Mouse (Mus musculus) adrenal gland, postnatal 14 days (tissue): ENCODE results near the gene Clec3b. TPM values are rescaled to one million over a fixed set of nuclear protein-coding genes. Genes with fewer than 3 reads are reported as not detected.

Experiments
- DNase-seq: peaks from one replicate; pipeline ENCODE4 v3.0.0; 2021; ENCODE audit warnings: mixed read lengths
- total RNA-seq: library from RNA; stranded (reverse); gene quantifications from 2 replicates; pipeline ENCODE4 v1.2.3, GENCODE M21; 2021

The Clec3b gene
- total RNA-seq, 1 experiment from 2014 or later = 41.7 TPM

DNA sequence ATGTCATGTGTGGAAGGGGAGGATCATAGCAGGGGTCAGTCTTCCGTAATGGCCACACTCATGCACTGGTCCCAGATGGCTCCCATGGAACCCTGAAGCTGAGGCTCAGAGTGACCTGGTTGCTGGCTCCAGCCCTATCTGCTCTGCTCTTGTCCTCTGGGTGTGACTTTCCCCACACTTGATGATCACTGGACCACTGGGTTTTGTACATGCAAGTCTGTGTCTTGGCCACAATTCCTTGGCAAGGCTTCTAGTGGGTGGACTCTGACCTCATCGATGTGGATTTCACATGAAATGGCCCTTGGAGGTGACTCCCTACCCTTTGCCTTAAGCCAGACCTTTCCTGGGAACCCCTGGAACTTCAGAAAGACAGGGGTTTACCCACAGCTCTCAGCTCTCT is 2.4 kb downstream of the Clec3b start:
- no peak for DNase-seq

DNA sequence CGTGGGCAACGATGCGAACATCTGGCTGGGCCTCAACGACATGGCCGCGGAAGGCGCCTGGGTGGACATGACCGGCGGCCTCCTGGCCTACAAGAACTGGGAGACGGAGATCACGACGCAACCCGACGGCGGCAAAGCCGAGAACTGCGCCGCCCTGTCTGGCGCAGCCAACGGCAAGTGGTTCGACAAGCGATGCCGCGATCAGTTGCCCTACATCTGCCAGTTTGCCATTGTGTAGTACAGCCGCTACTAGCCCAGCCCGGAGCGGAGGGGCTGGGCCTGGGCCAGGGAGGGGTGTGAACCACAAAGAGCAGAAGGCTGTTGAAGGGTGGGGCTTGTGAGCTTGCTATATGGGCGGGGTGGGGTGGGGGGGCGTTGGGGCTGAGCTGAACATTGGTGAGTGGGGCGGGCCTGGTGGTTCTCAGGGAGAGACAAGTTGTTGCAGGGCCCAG is 6.2 kb downstream of the Clec3b start:
- DNase-seq = peak; percentile 80

DNA sequence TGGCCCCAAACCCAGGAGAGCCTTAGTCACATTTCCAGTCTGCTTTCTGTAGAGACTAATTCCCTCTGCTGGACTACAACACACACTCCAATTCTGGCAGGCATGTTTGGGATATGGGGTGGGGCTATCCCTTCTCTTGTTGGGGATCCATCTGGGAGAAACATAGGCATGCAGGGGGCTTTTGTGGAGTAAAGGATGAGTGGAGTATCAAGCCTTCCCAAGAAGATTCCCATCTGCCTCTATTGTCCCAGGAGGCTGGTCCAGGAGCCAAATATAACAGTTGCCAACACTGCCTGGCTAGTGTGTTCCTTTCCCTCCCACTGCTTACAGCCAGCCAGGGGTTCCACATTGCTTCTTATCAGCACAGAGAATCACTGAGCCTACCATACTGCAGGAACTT is 7.0 kb downstream of the Clec3b start:
- DNase-seq = peak; percentile 31

DNA sequence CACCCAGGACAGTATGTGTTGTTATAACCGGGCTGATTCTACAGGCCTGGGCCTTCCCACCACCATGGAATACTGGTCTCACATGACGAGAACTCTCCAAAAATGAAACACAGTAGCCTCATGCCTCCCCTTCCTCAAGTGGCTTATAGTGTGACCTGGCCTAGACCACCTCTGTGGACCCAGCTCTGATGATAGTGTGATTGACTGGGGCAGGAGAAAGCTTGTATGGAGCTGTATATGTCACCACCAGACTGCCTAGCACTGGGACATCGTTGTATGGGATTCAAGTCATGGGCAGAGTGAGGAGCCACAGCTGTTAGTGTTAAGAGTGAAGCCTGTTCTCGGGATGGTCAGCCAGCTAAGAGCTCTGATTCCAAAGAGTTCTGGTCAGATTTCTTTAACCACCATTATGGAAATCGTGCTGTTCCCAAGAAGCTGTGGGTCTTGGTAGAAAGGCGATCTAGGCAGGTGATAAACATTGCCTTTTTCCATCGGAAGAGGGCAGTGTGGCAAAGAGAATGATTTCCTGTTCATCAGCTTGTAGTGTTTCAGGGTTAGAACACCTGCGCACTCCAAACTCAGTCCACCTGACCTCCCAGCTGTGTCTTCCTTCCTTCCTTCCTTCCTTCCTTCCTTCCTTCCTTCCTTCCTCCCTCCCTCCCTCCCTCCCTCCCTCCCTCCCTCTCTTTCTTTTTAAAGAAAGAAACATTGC is 7.5 kb downstream of the Clec3b start:
- DNase-seq = peak; percentile 22

DNA sequence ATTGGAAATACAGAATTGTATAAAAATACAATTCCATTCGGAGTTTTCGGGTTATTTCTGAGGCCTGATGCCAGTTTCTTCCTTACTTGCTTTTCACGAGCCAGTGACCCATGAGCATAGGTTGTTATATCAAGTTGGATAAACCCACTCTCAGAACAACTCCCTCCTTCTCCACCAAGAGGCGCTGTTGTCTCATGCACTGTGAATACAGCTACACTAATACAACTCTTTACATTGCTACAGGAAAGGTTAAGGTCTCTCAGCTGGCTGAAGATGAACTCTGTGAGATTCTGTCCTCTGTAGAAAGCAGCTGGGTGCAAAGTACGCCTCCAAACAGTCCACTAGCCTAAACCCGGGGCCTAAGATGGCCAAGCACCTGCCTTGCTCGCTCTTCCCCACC is 8.6 kb downstream of the Clec3b start:
- DNase-seq = peak; percentile 82

DNA sequence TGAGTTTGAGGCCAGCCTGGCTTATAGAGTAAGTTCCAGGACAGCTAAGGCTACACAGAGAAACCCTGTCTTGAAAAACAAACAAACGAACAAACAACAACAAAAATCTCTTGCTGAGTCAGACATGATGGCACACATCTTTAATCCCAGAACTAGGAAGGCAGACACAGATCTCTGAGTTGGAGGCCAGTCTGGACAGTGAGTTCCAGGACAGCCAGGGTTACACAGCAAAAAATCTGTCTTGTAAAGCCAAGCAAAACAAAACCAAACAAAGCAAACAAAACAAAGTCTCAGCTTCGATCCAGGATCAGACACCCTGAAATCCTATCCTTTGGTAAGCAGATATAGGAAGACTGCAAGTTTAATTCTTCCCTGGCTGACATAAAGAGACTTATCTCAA is 11.0 kb downstream of the Clec3b start:
- DNase-seq = no peak

DNA sequence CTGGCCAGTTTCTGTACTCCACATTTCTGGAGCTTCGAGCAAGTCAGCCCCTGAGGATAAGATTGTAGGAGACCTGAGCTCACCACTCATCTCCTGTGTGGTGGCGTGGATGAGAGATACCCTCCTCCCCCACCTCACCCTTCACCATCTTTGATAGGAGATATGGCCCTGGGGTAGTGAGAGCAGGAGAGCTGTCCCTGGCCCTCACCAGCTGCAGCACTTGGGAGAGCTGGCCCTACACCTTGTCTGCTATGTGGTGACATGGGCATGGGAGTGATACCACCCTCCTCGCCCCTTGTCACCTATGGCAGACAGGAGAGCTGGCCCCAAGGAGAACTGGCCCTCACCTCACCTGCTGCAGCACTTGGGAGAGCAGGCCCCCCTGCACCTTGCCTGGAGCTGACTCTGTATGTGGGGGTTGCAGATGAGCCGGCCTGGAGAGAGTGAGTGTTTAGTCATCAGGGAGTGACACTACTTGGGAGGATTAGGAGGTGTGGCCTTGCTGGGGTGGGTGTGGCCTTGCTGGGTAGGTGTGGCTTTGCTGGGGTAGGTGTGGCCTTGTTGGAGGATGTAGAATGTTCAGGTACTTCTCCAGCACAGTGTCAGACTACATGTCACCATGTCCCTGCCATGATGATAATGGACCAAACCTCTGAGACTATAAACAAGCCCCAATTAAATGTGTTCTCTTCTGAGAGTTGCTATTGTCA is 12.4 kb downstream of the Clec3b start:
- DNase-seq = no peak

DNA sequence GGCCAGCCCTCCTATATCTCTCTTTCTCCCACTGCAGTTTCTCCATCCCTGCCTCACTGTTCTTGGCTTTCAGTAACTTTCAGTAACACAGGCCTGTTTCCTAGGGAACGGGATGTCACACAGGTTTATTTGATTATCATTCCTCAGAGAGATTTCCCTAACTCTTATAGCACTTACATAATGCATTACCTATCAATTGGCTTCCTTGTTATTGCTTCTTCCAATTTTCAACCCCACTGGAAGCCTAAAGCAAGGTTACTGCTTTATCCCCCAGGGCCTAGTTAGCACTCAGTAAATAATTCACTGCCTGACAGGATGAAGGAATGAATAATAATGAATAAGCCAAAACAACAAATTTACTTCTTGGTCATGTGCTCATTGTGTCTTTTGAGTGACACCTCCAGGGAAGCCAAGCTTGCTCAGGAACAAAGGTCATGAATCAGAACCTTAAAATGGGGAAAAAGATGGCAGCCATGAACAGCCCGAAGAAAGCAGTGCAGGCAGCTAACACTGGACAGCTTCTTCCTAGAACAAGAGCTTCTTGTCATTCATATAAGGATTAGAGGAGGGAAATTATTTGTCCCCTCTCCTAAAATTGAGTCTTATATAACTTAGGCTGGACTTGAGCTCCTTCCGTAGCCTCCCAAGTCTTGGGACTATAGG is 15.2 kb downstream of the Clec3b start:
- no peak for DNase-seq

DNA sequence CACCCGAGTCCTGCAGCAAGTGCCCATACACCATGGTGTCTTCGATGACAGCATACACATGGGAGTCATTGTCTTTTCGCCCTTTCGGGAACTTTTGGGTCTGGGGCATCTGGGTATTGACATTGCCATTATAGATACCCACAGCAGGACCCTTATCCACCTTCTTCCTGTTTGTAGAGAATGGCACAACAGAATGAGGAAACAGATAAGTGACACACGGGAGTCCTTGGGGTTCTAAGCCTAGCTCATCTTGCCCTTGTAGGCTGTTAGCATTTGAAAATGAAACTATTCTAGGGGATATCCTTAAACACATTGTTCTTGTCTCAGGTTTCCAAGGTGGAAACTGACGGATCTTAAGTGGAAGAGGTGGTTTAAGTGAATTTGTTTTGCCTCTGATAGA is 23.0 kb downstream of the Clec3b start:
- no peak for DNase-seq

DNA sequence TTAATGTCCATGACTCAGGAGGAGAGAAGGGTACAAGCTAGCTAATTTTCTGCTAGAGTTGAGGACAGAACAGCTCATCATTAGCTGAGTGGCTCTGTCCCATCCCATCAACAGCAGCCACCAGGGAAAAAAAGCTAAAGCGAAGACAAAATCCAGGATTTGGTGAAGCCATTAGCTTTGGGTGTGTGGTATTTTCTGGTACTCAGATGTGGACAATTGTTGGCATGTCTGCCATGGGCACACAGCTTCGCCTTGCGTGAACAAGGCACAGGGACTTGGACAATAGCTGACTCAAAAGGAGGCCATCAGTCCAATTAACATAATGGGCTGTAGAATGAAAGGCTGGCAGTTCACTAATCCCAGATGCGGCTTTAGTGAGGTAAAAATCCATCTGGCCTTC is 23.6 kb downstream of the Clec3b start:
- DNase-seq = no peak

DNA sequence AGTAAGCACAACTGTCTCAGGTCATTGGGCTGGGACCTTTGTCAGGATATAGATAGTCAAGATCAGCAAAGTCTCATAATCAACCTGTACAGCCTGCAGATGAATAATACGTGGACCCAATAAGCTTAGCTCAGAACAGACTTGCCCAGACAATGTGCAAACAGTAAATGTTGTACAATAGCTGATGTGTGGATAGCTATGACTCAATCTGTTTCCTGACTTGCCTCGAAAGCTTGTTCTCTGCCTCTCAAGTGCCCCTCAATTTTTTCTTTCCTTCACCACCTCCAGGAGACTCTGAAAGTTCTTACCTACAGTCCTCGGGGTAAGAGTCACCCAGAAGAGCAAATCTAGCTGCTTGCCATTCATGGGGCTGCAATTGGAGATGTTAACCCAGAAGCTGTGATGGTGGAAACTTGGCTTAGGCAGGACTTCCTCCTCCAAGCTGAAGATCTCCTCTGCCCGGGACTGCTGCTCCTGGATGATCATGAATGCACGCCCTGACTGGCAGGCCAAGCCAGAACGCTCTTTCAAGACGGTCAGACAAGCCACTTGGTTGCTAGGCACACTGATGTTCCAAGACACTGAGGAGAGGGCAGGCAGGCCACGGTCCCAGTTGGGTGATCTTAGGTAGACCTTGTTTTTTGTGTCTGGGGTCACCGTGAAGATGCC is 26.8 kb downstream of the Clec3b start:
- DNase-seq = no peak

DNA sequence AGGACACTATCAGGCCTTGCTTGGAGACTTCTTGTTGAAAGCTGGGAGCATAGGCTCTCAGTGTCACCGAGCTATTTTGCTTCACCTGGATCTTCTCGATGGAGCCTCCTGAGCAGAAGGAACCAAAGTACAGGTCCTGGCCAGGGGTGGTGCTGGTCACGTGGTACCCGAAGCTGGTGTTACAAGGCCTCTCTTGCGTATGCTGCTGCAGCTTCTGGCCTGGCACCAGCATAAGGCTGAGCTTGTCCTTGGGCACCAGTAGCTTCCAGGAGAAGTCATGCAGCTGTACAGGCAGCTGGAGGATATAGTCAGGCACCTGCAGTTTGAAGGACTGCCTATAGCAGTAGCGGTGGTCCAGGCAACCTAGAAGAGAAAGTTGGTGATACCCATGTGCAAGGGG is 29.3 kb downstream of the Clec3b start:
- no peak for DNase-seq

DNA sequence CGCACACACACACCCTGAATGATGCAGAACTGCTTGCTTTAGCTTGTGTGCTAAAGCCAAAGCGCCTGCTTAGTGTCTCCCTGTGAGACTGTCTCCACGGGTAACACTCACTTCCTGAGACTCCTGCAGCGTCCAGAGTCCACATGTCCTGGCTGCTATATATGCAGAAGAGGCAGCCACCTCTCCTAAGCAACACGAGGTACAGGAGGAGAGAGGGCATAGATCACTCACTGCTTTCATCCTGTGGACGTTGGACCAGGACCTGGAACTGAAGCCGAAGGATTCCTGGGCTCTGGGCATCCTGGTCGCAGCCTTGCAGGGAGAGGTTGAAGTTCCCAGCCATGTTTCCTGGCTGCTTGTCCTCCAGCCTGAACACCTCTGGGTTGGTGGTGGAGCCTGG is 32.5 kb downstream of the Clec3b start:
- DNase-seq = no peak

DNA sequence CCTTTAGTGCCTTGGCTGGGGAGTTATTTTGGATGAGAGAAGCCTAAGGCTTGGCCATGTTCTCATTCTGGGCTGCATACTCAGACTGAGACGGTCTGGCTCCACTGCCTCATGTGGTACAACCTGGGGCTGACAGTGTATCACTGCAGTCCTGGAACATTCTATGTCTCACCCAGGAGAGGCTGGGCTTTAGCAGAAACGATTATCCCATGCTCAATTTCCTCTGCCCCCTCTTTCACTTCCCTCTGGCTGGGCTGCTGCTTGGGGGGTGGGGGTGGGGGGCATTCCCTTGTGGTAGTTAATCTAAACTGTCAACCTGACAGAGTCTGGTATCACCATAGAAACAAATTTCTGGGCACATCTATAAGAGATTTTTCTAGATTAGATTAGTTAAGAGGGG is 34.8 kb downstream of the Clec3b start:
- no peak for DNase-seq

DNA sequence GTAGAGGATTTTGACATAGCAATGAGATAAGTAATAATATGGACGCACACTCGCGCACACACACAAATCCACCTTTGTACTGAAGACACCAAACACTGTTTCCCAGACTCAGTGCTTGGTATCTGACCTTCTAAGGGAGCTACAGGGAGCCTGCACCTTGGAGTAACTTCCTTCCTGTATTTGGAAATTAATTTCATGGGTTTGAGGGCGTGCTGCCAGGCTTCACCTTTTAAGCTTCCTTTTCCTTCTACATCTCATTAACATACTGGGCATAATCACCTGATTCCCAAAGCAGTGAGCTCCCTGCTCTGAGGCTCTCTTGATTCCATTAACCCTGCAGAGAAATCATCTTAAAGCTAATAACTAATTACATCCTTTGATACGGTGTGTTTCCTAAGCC is 35.4 kb downstream of the Clec3b start:
- no peak for DNase-seq

DNA sequence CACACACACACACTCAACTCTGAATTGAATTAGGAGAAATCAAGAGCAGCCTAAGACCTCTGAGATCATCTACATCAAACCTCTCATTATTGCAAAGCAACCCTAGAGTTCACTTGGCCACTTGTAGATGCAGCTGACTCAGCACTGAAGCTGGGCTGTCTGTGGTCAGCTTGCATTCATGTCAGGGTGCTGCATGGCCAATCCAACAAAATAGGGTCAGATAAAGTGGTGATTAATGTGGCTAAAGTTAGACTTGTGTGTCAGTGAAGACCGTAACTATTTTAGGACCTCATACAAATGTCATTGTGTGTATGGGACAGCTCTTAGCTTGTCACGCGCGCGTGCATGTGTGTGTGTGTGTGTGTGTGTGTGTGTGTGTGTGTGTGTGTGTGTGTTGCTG is 36.8 kb downstream of the Clec3b start:
- DNase-seq = no peak

DNA sequence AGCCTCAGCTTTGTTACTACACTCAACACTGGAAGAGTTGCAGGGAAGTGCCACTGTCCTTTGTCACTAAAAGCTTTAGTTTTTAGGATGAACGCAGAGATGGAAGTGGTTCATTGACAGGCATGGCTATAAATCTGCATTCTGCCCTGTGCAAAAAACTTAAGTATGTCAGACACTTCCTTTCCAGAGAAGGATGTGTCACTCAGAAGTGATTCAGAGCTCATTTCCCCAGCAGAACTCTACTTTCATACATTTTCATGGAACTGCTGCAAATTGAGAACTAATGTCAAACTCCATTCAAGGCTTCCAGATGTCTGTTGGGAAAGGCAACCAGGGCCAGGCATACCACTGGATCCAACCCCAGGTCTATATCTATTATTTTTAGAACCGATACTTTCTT is 37.5 kb downstream of the Clec3b start:
- no peak for DNase-seq

DNA sequence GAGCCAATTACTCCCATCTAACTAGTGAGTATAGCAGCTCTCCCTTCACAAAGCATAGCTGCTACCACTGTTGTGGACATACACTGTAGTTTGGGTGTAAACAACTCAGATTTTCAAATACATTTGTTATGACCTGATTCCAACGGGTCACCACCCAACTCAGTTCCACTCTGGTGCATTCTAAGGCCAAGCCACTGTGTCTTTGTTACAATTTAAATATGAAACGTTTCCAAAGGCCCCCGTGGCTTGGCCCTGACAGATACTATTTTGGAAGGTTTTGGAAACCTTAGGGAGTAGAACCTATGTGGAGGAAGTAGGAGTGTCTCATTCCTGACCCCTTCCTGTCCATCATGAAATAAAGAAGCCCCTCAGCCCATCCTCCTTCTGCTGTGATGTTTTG is 49.4 kb downstream of the Clec3b start:
- DNase-seq = no peak

DNA sequence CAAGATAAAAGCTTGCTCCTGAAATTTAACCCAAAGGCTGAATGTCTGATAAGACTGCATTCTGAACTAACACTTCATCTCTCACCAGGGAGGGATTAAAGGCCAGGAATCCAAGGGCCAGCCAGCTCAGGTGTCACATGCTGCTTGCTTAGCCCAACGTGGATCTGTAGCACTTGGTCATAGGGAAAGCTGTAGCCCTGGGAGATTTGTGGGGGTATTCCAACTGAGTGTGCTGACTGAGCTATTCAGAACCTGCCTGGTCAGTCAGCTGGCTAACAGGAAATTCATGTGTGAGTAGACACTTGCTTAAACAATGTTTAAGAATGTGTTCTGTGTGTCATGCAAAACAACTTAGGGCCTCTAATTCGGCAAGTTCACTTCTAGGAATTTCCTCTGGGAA is 55.8 kb downstream of the Clec3b start:
- no peak for DNase-seq

DNA sequence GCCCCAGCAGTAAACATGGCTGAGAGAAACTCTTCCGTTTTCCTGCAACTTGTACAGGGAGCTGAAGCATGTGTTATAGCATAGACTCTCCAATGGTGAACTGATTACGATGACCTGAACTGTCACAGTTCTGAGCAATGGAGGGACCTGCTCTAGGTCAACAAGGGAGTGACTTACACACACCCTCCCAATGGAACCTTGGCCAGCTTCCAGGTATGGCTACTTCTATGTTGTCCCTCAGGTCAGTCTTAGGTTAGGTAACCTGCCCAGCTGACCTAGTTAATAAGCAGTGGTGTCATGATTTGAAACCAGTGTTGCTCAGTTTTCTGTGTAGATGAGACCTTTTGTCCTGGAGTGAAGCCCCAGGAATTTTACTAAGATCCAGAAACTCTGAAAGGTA is 56.2 kb downstream of the Clec3b start:
- peak; percentile 18 for DNase-seq
